Mouse (Mus musculus) embryonic stem cell, embryonic (primary cell): Measurements from ENCODE around the gene Srpr.

Experiments
- CTCF ChIA-PET, 4 experiments: fragments of 300-600 bp in 2 of 4; fragments of 350-600 bp in 2 of 4; sonication (Branson Sonifier 250); formaldehyde crosslinking; loops; one replicate each; lab custom pipeline; 2022; ENCODE audit warnings: inconsistent platforms in 2 of 4; lab: Charles Lee
- POLR2A ChIA-PET, 4 experiments: fragments of 300-600 bp in 2 of 4; fragments of 350-600 bp in 2 of 4; sonication (Branson Sonifier 250); formaldehyde crosslinking; loops; one replicate each; lab custom pipeline; 2022; ENCODE audit warnings: antibody characterized with exemption in 4 of 4, inconsistent platforms in 1 of 4; lab: Charles Lee

Srpr gene

DNA sequence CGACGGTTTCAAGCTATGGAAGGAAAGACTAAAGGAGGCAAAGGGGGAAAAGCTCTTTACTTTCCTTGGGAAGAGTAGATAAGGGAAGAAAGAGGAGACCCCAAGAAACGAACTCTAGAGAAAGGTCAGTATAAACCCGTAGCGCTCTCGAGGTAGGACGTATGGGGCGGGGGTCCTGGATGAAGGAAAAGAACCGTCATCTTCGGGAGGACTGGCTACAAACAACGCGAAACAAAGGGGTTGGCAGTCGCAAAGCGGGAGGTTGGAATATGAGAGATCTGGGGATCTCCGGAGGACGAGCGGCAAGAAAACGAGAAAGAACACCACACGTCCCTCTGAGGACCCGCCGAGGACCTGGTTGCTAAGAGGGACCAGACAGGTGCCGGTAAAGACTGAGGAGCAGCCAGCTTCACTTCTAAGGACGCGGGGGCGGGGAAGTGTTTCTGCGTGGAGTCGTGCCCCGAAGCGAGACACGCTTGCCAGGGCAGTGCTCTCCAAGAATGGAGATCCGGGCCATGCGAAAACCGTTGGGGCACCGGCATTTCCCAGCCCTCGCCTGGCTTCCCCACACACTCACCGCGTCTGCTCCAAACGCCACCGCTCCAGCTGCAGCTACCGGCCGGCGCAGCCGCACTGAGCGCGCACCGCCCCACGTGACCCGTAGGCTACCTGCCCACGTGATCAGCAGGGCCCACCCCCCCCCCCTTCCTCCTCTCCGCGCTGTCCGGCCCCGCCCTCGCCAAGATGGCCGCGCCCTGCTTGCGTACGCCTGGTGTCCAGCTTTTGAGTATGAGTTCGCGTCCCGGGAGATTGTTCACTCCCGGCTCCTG lies 67.4 kb downstream of the Srpr start, which contains the start of the genes Fam118b and Rpusd4:
Fam118b (minus strand) TSS at position 660 of the 830 bp plus-strand sequence.
Rpusd4 (plus strand) TSS at position 720 of the 830 bp plus-strand sequence.
- ChIA-PET CTCF (interaction anchor here (0.6 to 2.6 kb wide), 8 partner anchors 15 to 274 kb away, joined by 3 to 10 read pairs (median 4); partner anchors contain the start of genes Srpr (in 2 of the 4) and Tirap (in 2 of the 4)), POLR2A (interaction anchor here (0.6 to 5.0 kb wide), 46 partner anchors 9 to 513 kb away, joined by 3 to 28 read pairs (median 4); partner anchors contain the start of genes Foxred1 (in 3 of the 4), Hyls1 (in 2 of the 4), Pate2 (in 2 of the 4) and Ddx25 (in 1 of the 4))

DNA sequence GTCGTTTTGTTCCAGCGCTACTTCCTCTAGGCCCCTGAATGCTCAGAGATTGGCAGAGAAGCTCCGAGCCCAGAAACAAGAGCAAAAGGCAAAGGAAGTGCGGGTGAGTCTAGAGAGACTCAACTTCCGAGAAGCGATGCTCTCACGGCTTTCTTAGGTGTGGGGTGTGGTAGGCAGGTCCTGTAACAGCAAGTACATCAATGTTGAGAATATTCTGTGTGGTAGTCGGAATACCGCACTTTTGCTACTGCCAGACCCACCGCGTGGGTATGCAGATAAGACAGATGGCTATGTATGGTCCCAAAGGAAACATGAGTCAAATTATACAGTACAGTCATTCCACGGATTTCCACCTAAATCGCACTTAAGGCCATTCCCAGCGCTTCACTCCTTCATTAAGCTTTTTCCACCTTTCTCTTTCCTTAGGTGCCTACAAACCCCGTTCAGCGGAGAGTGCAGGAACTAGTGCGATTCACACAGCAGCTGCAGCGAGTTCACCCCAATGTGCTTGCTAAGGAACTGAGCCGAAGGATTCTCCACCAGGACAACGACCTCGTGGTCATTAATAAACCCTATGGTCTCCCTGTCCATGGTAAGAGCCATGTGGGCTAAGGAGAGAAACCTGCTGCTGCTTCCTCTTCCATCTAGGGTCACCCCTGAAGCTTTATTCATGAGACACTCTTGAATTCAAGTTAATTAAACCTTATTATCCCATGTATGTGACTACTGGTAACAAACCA lies 68.2 kb downstream of the Srpr start:
- CTCF ChIA-PET = interaction anchor here in 3 of 4 experiments (0.6 to 2.6 kb wide), 5 partner anchors 31 to 273 kb away, joined by 3 to 10 read pairs (median 6); partner anchors contain the start of genes Srpr (in 2 of the 3) and Tirap (in 2 of the 3)
- POLR2A ChIA-PET = interaction anchor here (0.6 to 5.0 kb wide), 34 partner anchors 9 to 514 kb away, joined by 3 to 28 read pairs (median 5); partner anchors contain the start of genes Foxred1 (in 3 of the 4), Hyls1 (in 1 of the 4), Pate2 (in 1 of the 4) and Srpr (in 1 of the 4)

DNA sequence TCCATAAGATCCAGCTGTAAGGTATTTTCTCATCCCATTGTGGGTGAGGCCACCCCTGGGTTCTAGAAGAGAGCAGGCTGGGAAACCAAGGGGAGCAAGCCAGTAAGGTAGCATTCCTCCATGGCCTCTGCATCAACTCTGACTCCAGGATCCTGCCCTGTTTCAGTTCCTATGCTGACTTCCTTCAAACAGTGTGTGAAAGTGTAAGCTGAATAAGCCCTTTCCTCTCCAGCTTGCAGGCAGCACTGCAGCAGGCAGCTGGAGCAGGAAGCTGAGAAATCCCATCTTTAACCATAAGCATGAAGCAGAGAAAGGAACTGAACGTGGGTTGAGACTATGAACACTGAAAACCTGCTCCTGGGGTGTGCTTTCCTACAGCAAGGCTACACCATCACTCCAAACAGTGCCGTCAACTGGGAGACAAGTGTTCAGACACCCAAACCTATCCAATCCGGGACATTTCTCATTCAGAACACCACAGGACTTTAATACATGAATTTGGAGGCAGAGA lies 77.9 kb downstream of the Srpr start:
- ChIA-PET CTCF (interaction anchor here in 1 of 4 experiments (0.6 kb wide), 1 partner anchor 9 kb away, joined by 3 read pairs; no protein-coding TSS in a partner anchor), POLR2A (interaction anchor here in 3 of 4 experiments (0.6 to 5.2 kb wide), 6 partner anchors 8 to 1502 kb away, joined by 4 to 25 read pairs (median 6); partner anchors contain the start of genes Fam118b (in 2 of the 3), Rpusd4 (in 2 of the 3) and Foxred1 (in 1 of the 3))

DNA sequence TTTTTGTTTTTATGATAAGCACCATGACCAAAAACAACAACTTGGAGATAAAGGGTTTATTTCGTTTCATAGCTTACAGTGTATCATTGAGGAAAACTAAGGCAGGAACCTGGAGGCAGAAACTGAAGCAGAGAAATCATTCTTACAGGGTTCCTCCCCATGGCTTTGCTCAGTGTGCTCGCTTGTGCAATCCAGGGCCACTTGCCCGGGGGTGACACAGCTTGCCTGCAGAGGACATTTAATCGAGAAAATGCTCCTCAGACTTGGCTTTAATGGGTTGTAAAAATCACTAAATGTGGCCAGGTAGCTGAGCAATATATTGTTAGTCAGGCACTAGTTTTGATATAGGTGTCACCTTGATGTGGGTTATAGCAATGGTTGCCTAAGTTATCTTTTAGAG lies 78.5 kb downstream of the Srpr start:
- POLR2A ChIA-PET = interaction anchor here in 2 of 4 experiments (0.9 to 5.2 kb wide), 2 partner anchors 9 to 10 kb away, joined by 4 to 25 read pairs; partner anchors contain the start of genes Fam118b (in 1 of the 2) and Rpusd4 (in 1 of the 2)
- CTCF ChIA-PET = interaction anchor here in 2 of 4 experiments (0.6 to 1.1 kb wide), 2 partner anchors 8 to 246 kb away, joined by 3 read pairs; no protein-coding TSS in a partner anchor

DNA sequence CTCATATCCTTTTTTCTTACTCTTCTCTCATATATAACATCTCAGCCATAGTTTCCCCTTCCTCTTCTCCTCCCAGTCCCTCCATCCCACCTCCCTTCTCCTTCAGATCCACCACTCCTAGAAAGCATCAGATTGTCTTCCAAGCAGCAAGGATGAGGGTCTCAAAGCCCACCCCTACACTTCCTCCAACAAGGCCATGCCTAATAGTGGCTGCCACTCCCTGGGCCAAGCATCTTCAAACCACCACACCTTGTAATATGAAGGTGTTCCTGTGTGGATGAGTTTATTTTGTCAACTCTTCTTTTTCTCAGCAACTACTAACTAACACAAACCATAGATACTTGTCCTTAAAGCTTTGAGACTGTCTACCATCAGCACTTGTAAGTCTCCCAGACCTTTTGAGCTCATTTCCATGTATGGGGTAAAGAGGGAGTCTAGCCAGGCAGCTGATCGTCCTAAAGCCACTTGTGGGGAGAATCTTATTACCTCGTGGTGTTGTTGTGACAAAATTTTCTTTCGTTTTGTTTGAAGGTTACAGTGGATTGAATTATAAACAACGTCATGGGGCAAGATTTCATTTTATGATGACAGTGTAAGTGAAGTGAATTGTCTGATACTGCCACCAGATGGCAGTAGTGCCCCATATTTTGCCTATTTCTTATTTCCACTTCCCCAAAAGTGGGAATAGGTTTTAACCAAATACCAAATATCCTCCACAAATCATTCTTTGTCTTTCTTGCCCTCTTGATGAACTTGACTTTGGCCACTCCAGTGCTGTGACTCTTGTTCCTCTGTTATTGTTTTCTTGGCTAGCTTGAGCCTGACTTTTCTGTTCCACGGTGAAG lies 82.3 kb downstream of the Srpr start:
- CTCF ChIA-PET = interaction anchor here (0.5 to 7.1 kb wide), 38 partner anchors 9 to 635 kb away, joined by 3 to 43 read pairs (median 4); partner anchors contain the start of genes Cdon (in 1 of the 4), Fam118b (in 1 of the 4), Srpr (in 1 of the 4) and Tirap (in 1 of the 4)
- POLR2A ChIA-PET = interaction anchor here in 3 of 4 experiments (0.6 to 5.2 kb wide), 9 partner anchors 13 to 262 kb away, joined by 3 to 25 read pairs (median 4); partner anchors contain the start of genes Fam118b (in 1 of the 3) and Rpusd4 (in 1 of the 3)

DNA sequence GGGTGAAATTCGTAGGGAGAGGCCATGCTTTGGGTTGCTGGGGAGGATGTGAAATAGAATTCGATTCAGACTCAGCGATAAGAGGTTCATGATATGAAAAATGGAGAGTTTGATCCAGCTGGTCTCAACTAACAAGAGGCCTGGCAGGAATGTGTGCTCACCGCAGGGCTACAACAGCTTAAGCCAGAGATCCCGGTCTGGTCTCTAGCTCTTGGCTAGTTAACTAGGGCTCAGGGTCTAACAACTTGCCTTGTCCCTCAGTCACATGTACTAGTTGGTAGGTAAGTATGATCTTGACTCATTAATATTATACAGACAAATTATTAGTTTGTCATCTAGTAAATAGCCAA lies 82.9 kb downstream of the Srpr start:
- CTCF ChIA-PET = interaction anchor here (0.5 to 7.1 kb wide), 24 partner anchors 8 to 263 kb away, joined by 3 to 43 read pairs (median 5); partner anchors contain the start of gene Fam118b (in 1 of the 4)
- POLR2A ChIA-PET = interaction anchor here in 3 of 4 experiments (0.6 to 5.2 kb wide), 9 partner anchors 14 to 262 kb away, joined by 3 to 25 read pairs (median 4); partner anchors contain the start of genes Fam118b (in 1 of the 3) and Rpusd4 (in 1 of the 3)

DNA sequence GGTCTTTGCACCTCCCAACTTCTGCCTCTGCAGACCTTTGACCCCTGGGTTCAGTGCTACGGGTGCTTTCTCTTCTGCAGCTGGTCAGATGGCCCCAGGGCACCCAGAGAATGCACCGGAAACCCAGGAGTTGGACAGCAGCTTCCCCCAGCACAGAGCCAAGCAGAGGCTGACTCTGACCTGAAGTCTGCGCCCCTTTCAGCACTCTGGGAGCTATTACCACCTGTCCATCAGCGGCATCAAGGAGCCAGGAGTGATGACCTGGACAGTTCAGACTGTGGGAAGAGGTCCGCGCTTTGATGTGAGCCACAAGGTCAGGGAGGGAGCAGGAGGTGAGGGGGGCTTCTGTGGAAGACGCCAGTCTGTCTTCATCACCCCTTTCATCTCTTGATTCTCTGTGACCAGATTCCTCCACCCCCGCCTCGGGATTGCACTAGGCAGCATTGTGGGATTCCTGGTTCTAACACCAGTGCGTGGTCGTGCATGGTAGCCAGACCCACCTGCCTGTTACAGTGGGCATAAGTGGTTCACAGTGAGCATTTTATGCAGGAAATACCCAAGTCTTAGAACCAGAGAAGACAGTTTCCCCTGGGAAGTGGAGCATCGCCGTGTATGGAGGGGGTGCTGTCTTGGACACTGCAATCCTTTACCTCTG lies 83.6 kb downstream of the Srpr start:
- ChIA-PET CTCF (interaction anchor here in 3 of 4 experiments (1.6 to 7.1 kb wide), 11 partner anchors 84 to 258 kb away, joined by 4 to 43 read pairs (median 21); no protein-coding TSS in a partner anchor), POLR2A (interaction anchor here in 3 of 4 experiments (0.9 to 2.1 kb wide), 4 partner anchors 14 to 258 kb away, joined by 3 to 6 read pairs (median 5); no protein-coding TSS in a partner anchor)

DNA sequence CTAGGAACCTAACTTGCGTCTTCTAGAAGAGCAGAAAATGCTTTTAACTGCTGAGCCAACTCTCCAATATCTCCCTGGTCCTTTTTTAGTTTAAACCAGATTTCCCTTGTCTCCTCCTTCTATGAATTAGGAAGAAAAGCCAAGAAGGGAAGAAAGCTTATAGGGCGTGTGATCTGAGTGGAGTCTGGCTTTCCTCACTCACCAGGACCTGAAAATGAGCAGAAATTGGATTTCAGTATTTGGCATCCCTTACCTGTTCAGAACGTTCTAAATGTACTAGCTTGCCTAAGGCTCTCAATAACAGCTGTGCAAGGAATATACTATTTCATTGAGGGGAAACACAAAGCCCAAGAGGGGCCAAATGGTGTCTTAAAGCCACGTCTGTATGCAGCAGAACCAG lies 84.4 kb downstream of the Srpr start:
- POLR2A ChIA-PET = interaction anchor here in 1 of 4 experiments (2.1 kb wide), 1 partner anchor 15 kb away, joined by 6 read pairs; no protein-coding TSS in a partner anchor
- CTCF ChIA-PET = interaction anchor here in 3 of 4 experiments (1.1 to 7.1 kb wide), 6 partner anchors 240 to 257 kb away, joined by 4 to 43 read pairs (median 6); no protein-coding TSS in a partner anchor

DNA sequence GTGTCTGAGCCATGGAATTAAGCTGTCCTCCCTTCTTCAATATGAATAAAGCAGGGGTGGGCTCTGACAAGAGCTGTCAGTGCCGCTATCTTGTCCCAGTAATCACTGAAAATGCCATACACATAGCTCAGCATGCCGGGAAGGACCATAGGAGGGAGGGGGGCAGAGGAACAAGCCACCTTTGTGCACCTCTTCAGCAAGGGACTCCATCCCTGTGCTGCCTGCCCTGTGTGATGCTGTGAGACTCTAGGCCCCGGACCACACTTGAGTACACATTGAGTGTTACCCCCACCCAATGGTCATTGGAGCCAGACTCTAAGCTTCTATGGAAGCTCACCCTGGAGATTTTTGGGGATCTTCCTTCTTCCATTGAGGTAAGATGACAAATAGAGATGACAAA lies 86.4 kb downstream of the Srpr start:
- POLR2A ChIA-PET = interaction anchor here in 1 of 4 experiments (0.9 kb wide), 1 partner anchor 212 kb away, joined by 3 read pairs; no protein-coding TSS in a partner anchor
- CTCF ChIA-PET = interaction anchor here in 3 of 4 experiments (0.6 to 7.1 kb wide), 8 partner anchors 238 to 1915 kb away, joined by 3 to 43 read pairs (median 4); no protein-coding TSS in a partner anchor

DNA sequence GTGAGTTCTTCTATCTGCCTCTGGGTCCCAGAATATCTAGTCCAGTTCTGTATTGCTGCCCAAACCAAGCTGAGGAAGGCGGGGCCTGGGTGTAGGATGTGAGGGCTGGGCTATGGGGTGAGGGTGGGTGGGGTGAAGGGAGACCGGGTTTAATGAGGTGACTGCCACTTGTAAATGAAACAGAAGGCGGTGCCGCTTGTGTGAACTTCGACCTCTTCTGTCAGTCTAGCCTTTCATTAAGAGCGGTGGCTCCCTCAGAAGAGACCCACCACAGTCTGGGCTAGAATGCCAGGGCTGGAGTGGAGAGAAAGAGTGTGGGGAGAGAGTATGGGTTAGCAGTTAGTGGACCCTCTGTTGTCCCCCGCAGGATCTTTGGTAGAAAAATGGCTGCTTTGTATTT lies 90.0 kb downstream of the Srpr start:
- ChIA-PET CTCF (interaction anchor here in 2 of 4 experiments (0.5 to 1.6 kb wide), 3 partner anchors 8 to 290 kb away, joined by 3 to 7 read pairs (median 3); no protein-coding TSS in a partner anchor), POLR2A (interaction anchor here in 1 of 4 experiments (0.9 to 1.4 kb wide), 2 partner anchors 9 to 14 kb away, joined by 3 to 4 read pairs; no protein-coding TSS in a partner anchor)

DNA sequence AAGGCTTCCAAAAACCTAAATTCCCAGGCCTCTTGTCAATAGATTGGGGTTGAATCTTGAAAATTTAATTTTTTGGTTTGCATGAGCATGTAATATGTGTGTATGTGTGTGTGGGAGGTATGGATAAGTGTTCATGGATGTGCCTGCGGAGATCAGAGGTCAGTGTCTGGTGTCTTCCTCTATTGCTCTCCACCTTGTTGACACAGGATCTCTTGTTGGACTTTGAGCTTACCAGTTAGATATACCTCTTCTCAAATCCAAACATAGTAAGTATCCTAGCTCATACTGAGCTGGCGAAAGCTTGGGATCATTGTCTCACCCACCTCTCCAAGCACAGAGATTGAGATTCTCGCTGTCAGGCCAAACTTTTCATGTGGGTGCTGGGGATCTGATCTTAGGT lies 90.4 kb downstream of the Srpr start:
- CTCF ChIA-PET = interaction anchor here in 3 of 4 experiments (0.6 to 1.6 kb wide), 5 partner anchors 8 to 251 kb away, joined by 3 to 7 read pairs (median 4); no protein-coding TSS in a partner anchor
- POLR2A ChIA-PET = interaction anchor here in 2 of 4 experiments (1.1 to 1.4 kb wide), 2 partner anchors 10 to 14 kb away, joined by 3 read pairs; no protein-coding TSS in a partner anchor

DNA sequence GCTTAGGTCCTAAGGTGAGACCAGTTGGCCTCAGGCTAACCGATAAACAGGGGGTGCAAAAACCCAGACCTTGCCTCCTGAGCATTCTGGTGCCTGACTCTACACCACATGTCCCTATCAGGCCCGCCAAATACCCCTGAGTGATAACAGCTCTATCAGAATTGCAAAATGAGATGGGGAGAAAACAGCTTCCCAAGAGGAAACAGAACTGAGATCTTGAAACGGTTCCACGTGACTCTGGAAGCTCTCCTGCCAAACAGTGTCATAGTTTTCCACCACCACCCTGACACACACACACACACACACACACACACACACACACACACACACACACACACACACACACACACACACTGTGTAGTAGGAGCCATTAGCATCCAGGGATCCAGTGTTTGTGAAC lies 90.9 kb downstream of the Srpr start:
- ChIA-PET CTCF (interaction anchor here in 3 of 4 experiments (0.6 to 2.1 kb wide), 6 partner anchors 8 to 251 kb away, joined by 3 to 5 read pairs (median 4); no protein-coding TSS in a partner anchor), POLR2A (interaction anchor here in 2 of 4 experiments (0.7 to 1.1 kb wide), 3 partner anchors 10 to 244 kb away, joined by 3 to 7 read pairs (median 3); no protein-coding TSS in a partner anchor)

DNA sequence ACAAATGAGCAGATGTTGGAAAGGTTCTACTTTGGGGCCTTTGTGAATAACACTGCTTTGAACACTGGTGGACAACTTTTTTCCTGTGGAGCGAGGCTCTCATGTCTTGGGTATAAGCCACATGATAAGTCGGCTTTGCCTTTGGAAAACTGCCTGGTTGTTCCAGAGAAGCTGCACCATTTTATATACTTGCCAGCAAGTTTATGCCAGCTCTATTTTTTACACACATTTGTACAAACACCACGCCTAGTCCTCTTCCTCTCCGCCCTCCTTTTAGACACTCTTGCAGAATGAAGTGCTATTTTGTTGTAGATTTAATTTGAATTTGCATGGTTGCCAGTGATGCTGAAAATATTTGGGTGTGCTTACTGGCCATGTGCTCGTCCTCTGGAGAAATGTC lies 93.5 kb downstream of the Srpr start:
- POLR2A ChIA-PET = no interaction called here
- CTCF ChIA-PET = interaction anchor here in 1 of 4 experiments (1.4 to 1.6 kb wide), 2 partner anchors 231 to 242 kb away, joined by 4 read pairs; no protein-coding TSS in a partner anchor
